Mouse (Mus musculus) CH12.LX (cell line): ENCODE measurements at regions not wholly inside any gene's neighbourhood (a gene's known extent, or its start where the extent isn't known, plus 50 kb on each side); places are given as distances from the start of the nearest gene placed in this dataset.

Experiments
- DNase-seq: peaks from one replicate; pipeline ENCODE4 v3.0.0-alpha.2; 2013; ENCODE audit errors: extremely low read depth
- H3K27ac ChIP-seq: 2 replicates; pipeline ENCODE4 v1.5.1; 2012; ENCODE audit warnings: low read depth, mild to moderate bottlenecking, control low read depth, moderate library complexity; ENCODE audit not compliant: insufficient read depth
- H3K27me3 ChIP-seq: replicated peaks from 2 replicates; pipeline ENCODE3; 2012; ENCODE audit warnings: inconsistent platforms
- H3K36me3 ChIP-seq, 2 experiments: replicated peaks in 1 of 2; 2 replicates each; pipeline versions ENCODE3 to v1.6.1; 2012; ENCODE audit warnings: inconsistent platforms in 1 of 2, low read length in 1 of 2, mild to moderate bottlenecking in 1 of 2, mixed read lengths in 1 of 2, moderate library complexity in 1 of 2; ENCODE audit not compliant: control insufficient read depth in 1 of 2, insufficient read depth in 1 of 2
- H3K4me1 ChIP-seq, 2 experiments: 2 replicates each; pipeline ENCODE4 v1.6.1; 2012; ENCODE audit warnings: inconsistent platforms in 1 of 2, moderate library complexity in 1 of 2; ENCODE audit not compliant: insufficient read depth in 2 of 2, control insufficient read depth in 1 of 2
- H3K4me2 ChIP-seq: 2 replicates; pipeline ENCODE4 v1.6.1; 2012; ENCODE audit warnings: low read depth, mild to moderate bottlenecking, control low read depth; ENCODE audit not compliant: poor library complexity, insufficient read depth, severe bottlenecking
- H3K4me3 ChIP-seq, 3 experiments: fragments of 150-350 bp in 1 of 3; sonication (generic) in 1 of 3; replicated peaks in 1 of 3; 2 replicates each; pipeline versions ENCODE3 to v1.5.1; 2011 to 2012; ENCODE audit warnings: low read depth in 2 of 3, low read length in 2 of 3, mild to moderate bottlenecking in 2 of 3, moderate library complexity in 2 of 3, control low read depth in 1 of 3, improper control_type of control experiment in 1 of 3, inconsistent platforms in 1 of 3, mixed read lengths in 1 of 3; ENCODE audit not compliant: poor library complexity in 1 of 3
- H3K79me2 ChIP-seq: replicated peaks from 2 replicates; pipeline ENCODE4 v1.6.1; 2012; ENCODE audit warnings: mild to moderate bottlenecking, moderate library complexity; ENCODE audit not compliant: control insufficient read depth, poor library complexity, insufficient read depth, severe bottlenecking; ENCODE audit errors: extremely low read depth
- H3K9ac ChIP-seq: 2 replicates; pipeline ENCODE4 v1.6.1; 2012; ENCODE audit warnings: low read depth, mild to moderate bottlenecking, control low read depth, moderate library complexity; ENCODE audit not compliant: insufficient read depth
- H3K9me3 ChIP-seq: replicated peaks from 2 replicates; pipeline ENCODE3; 2012; ENCODE audit warnings: low read length, inconsistent platforms, mixed read lengths
- CHD1 ChIP-seq: IDR thresholded peaks from 2 replicates; pipeline ENCODE4 v1.6.1; 2012; ENCODE audit warnings: low read depth, low read length, improper control_type of control experiment, inconsistent platforms
- CHD2 ChIP-seq: IDR thresholded peaks from 2 replicates; pipeline ENCODE4 v1.6.1; 2011; ENCODE audit warnings: low read length, improper control_type of control experiment
- E2F4 ChIP-seq: IDR thresholded peaks from 2 replicates; pipeline ENCODE4 v1.6.1; 2011; ENCODE audit warnings: low read depth, low read length, improper control_type of control experiment; ENCODE audit not compliant: insufficient replicate concordance
- ETS1 ChIP-seq: conservative IDR thresholded peaks from 2 replicates; pipeline ENCODE4 v1.6.1; 2012; ENCODE audit warnings: low read depth, mild to moderate bottlenecking, inconsistent platforms, low read length, improper control_type of control experiment, moderate library complexity
- GABPA ChIP-seq: IDR thresholded peaks from 2 replicates; pipeline ENCODE4 v1.6.1; 2012; ENCODE audit warnings: low read depth, low read length, improper control_type of control experiment, inconsistent platforms; ENCODE audit not compliant: insufficient replicate concordance
- HCFC1 ChIP-seq: IDR thresholded peaks from 2 replicates; pipeline ENCODE4 v1.6.1; 2012; ENCODE audit warnings: low read depth, mild to moderate bottlenecking, inconsistent platforms, low read length, improper control_type of control experiment
- JUN ChIP-seq: IDR thresholded peaks from 2 replicates; pipeline ENCODE4 v1.6.1; 2011; ENCODE audit warnings: low read depth, mild to moderate bottlenecking, low read length, improper control_type of control experiment, moderate library complexity; ENCODE audit not compliant: insufficient read depth
- KAT2A ChIP-seq: IDR thresholded peaks from 2 replicates; pipeline ENCODE4 v1.6.1; 2012; ENCODE audit warnings: low read length, improper control_type of control experiment, inconsistent platforms; ENCODE audit not compliant: insufficient replicate concordance
- MAX ChIP-seq: IDR thresholded peaks from 2 replicates; pipeline ENCODE4 v1.6.1; 2011; ENCODE audit warnings: low read length, improper control_type of control experiment
- MEF2A ChIP-seq: IDR thresholded peaks from 2 replicates; pipeline ENCODE4 v1.6.1; 2014; ENCODE audit warnings: low read depth, mild to moderate bottlenecking, inconsistent platforms, low read length, improper control_type of control experiment, borderline replicate concordance
- MXI1 ChIP-seq: IDR thresholded peaks from 2 replicates; pipeline ENCODE4 v1.6.1; 2011; ENCODE audit warnings: mild to moderate bottlenecking, low read depth, low read length, improper control_type of control experiment
- POLR2AphosphoS2 ChIP-seq: IDR thresholded peaks from 2 replicates; pipeline ENCODE4 v1.6.1; 2011; ENCODE audit warnings: low read depth, low read length, improper control_type of control experiment
- RCOR1 ChIP-seq: conservative IDR thresholded peaks from 2 replicates; pipeline ENCODE4 v1.6.1; 2012; ENCODE audit warnings: low read depth, mild to moderate bottlenecking, inconsistent platforms, low read length, improper control_type of control experiment
- SIN3A ChIP-seq: IDR thresholded peaks from 2 replicates; pipeline ENCODE4 v1.6.1; 2012; ENCODE audit warnings: low read length, improper control_type of control experiment, inconsistent platforms
- SMC3 ChIP-seq: IDR thresholded peaks from 2 replicates; pipeline ENCODE4 v1.6.1; 2011; ENCODE audit warnings: low read depth, low read length, improper control_type of control experiment
- TCF12 ChIP-seq: IDR thresholded peaks from 2 replicates; pipeline ENCODE4 v1.6.1; 2014; ENCODE audit warnings: low read depth, mild to moderate bottlenecking, inconsistent platforms, low read length, improper control_type of control experiment
- USF1 ChIP-seq: IDR thresholded peaks from 2 replicates; pipeline ENCODE4 v1.6.1; 2014; ENCODE audit warnings: low read depth, mild to moderate bottlenecking, inconsistent platforms, low read length, improper control_type of control experiment
- ZC3H11A ChIP-seq: IDR thresholded peaks from 2 replicates; pipeline ENCODE4 v1.6.1; 2012; ENCODE audit warnings: low read depth, mild to moderate bottlenecking, inconsistent platforms, low read length, improper control_type of control experiment
- ZKSCAN1 ChIP-seq: IDR thresholded peaks from 2 replicates; pipeline ENCODE4 v1.6.1; 2012; ENCODE audit warnings: low read depth, inconsistent platforms, low read length, improper control_type of control experiment, borderline replicate concordance
- ZMIZ1 ChIP-seq: IDR thresholded peaks from 2 replicates; pipeline ENCODE4 v1.6.1; 2012; ENCODE audit warnings: low read depth, mild to moderate bottlenecking, inconsistent platforms, low read length, improper control_type of control experiment
- dilution Hi-C: fragments of 300-500 bp; cut with MboI; formaldehyde crosslinking; loops from 2 replicates; pipeline ENCODE4 v1.14.3; 2020; ENCODE audit warnings: low sequenced_read_pairs; ENCODE audit not compliant: extremely low pct_unique_long_range_greater_than_20kb, extremely low pct_ligation_motif_present
- in situ Hi-C: fragments of 300-500 bp; cut with MboI; formaldehyde crosslinking; loops from 3 replicates; pipeline ENCODE4 v1.14.3; 2019; ENCODE audit warnings: low sequenced_read_pairs, low pct_ligation_motif_present, low pct_unique_long_range_greater_than_20kb, mixed read lengths

DNA sequence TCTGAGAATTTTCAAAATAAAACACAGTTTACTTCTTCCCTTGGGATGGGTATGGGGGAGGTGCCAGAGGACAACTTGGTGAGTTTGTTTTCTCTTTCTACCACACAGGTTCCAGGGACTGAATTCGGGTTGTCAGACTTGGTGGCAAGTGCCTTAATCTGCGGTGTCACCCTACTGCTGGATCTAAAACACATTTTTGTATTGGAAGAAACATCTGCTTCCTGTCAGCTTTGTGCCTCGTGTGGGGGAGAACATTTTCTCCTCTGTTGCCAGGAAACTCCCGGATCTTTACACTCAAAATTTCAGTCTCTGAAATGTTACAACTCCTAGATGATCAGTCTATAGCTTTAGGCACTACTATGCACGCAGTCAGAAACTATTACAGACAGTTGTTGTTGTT is 228.3 kb downstream of the Ktn1 start:
- Histone ChIP-seq H3K36me3 (no peaks in the 10 kb centered on the region), H3K9ac (no peak overlapping the region), H3K9me3 (no peaks in the 10 kb centered on the region), H3K27me3 (no peaks in the 10 kb centered on the region), H3K27ac (no peak overlapping the region)
- DNase-seq = no peak
- dilution Hi-C loops = no loop called here
- TF ChIP-seq KAT2A (no peak), ZKSCAN1 (no peak), E2F4 (no peak), HCFC1 (no peak), ZMIZ1 (no peak), MEF2A (no peak), ZC3H11A (no peak), CHD2 (no peak), JUN (no peak), MXI1 (no peak), USF1 (no peak), SIN3A (no peak), RCOR1 (no peak), SMC3 (no peak), MAX (no peak), POLR2AphosphoS2 (no peak)
- TF ChIP-seq, all 38 proteins: peak for 0
- Histone ChIP-seq H3K4me3 (no peak overlapping the region), H3K79me2 (no peaks in the 10 kb centered on the region), H3K4me2 (no peak overlapping the region), H3K4me1 (no peaks in the 10 kb centered on the region)
- in situ Hi-C loops = no loop called here

DNA sequence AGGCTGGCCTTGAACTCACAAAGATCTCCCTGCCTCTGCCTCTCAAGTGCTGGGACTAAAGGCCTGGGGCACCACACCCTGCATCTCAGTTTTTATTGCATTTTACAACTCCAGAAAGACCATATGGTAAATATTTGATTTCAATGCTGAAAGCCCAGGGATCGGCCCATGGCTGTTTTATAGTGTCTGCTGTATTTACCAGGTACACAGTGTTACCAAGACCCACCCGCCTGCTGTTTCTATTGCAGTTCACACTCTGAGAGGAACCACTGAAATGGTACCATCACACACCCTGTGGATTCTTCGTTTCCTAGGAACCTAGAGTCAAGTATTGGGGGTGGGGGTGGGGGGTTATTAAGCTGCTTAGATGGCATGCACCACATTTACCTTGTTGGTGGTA is 228.9 kb downstream of the Ktn1 start:
- TF ChIP-seq GABPA (no peak), ETS1 (no peak), TCF12 (no peak), CHD1 (no peak), SIN3A (no peak)
- no peaks in the 10 kb centered on the region for H3K79me2 ChIP-seq
- no peaks in the 10 kb centered on the region for H3K36me3 ChIP-seq
- H3K27me3 ChIP-seq = no peaks in the 10 kb centered on the region
- no peak overlapping the region for H3K27ac ChIP-seq
- no peak for DNase-seq
- dilution Hi-C loops (no loop called here), in situ Hi-C loops (no loop called here)
- H3K4me3 ChIP-seq = no peak overlapping the region
- no peaks in the 10 kb centered on the region for H3K4me1 ChIP-seq
- H3K9ac ChIP-seq = no peak overlapping the region
- H3K9me3 ChIP-seq = no peaks in the 10 kb centered on the region
- H3K4me2 ChIP-seq = no peak overlapping the region
